Mouse (Mus musculus): ENCODE results near the gene Btbd35f3. TPM values are rescaled to one million over a fixed set of nuclear protein-coding genes. Genes with fewer than 3 reads are reported as not detected.
"Not testable (repeated sequence)": the region's sequence is repeated elsewhere in the genome, so short reads cannot be mapped to it uniquely, and the experiment has no call there.

Gene Btbd35f3
- polyA plus RNA-seq (2015; fragmentation: Nextera tagmentation; extraction: Ambion mirVana), result not detected in 2 replicates

DNA sequence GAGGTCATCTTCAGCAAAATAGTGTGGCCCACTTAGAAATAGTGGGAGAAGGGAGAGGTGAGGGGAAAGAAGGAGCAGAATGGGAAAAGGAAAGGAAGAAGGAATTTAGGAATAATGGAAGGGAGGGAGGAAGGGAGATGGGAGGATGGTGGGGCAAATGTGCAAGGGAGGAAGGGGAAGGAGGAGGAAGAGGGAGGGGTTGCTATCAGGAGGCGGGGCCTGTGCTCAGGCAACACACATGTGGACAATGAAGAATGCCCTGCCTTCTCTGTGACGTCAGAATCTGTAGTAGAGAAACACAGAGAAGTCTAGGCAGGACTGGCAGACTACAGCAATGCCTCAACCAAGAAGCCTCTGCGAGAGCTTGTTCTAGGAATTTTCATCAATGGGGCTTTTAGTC lies at the start of gene Btbd35f3:
TSS of gene Btbd35f3 (plus strand) at position 301 of the 400 bp plus-strand sequence.
- not testable (repeated sequence) for H3K9ac ChIP-seq (ENCODE audit: low read depth, low read length); H3K4me1 ChIP-seq (replicated peaks; ENCODE audit: control insufficient read depth, insufficient read depth, low read length); H3K27me3 ChIP-seq (replicated peaks; ENCODE audit: control insufficient read depth, insufficient read depth, low read length); H3K4me3 ChIP-seq (ENCODE audit: low read depth, low read length); H3K36me3 ChIP-seq (ENCODE audit: control insufficient read depth, insufficient read depth); H3K27ac ChIP-seq (ENCODE audit: low read depth, low read length); H3K4me2 ChIP-seq (replicated peaks; ENCODE audit: low read depth); ATAC-seq; H3K9me3 ChIP-seq (ENCODE audit: control insufficient read depth)
- WGBS, result no CpG with 5 or more reads among the region's 3 CpGs

Other genes starting within 250 kb of the Btbd35f3 start
- gene Btbd35f16, start 80.7 kb upstream of the Btbd35f3 start, polyA plus RNA-seq (2015; fragmentation: Nextera tagmentation; extraction: Ambion mirVana), result not detected in 2 replicates
- not detected in 2 replicates for gene Btbd35f28, start 158.9 kb downstream of the Btbd35f3 start, polyA plus RNA-seq (2015; fragmentation: Nextera tagmentation; extraction: Ambion mirVana)